Mouse (Mus musculus): ENCODE measurements at regions not wholly inside any gene's neighbourhood (a gene's known extent, or its start where the extent isn't known, plus 50 kb on each side); places are given as distances from the start of the nearest gene placed in this dataset.

GRCm38 (mm10) chr16:74717622-74718021, 306.0 kb upstream of the Robo2 start:
- TF ChIP-seq CTCF (conservative IDR thresholded peaks at IDR 0.05; ENCODE audit: insufficient read depth, insufficient read length, low read depth, low read length), result no peak
- no peak for TF ChIP-seq POLR2A (IDR thresholded peaks at IDR 0.05; ENCODE audit: low read depth, low read length)
